Mouse (Mus musculus): Measurements from ENCODE around the gene Ano6. TPM values are rescaled to one million over a fixed set of nuclear protein-coding genes. Genes with fewer than 3 reads are reported as not detected.

The Ano6 gene
- polyA plus RNA-seq, 1 experiment = 63.1 TPM

DNA sequence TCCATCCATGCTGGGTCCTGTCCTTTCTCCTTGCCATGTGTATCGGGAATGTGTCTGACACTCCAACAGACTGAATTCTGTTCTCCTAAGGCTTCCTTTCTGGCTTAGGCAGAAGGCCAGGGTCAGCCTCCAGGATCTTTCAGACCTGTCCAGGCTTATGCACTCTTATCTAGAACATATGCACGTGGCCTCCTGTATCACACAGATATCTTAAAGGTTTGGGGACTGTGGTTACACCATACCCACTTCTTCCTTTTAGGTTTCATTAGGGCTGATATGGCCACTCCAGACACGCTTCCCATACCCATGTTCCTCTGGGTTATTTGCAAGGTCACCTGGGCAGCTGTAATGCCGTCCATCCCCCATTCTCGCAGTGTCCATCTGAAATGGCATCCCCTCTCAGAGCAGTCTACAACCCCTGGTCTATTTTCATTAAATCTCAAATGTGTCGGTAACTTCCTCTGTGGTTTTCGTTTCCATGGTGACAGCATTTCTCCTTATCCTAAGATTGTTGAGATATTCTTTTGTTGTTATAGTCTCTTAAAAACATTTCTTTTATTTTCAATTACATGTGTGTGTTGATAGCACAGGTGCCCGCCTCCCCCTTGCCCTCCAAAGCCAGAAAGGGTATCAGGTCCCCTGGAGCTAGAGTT lies 134.8 kb downstream of the Ano6 start:
- 79% methylated on average over 8 of the region's 8 CpGs for WGBS
- no peak overlapping the region for H3K4me3 ChIP-seq (replicated peaks; ENCODE audit: extremely low read depth, low read depth, low read length)
- no peak for DNase-seq
- no peak for TF ChIP-seq CTCF (IDR thresholded peaks at IDR 0.05; ENCODE audit: insufficient read depth, low read length)
- no peak for TF ChIP-seq POLR2A (IDR thresholded peaks at IDR 0.05; ENCODE audit: borderline replicate concordance, extremely low read depth, low read depth, low read length)
- no peaks in the 10 kb centered on the region for H3K4me1 ChIP-seq (ENCODE audit: control insufficient read depth, insufficient read depth, low read length)

GRCm38 (mm10) chr15:95929087-95929486 lies 138.4 kb downstream of the Ano6 start:
- TF ChIP-seq POLR2A (IDR thresholded peaks at IDR 0.05; ENCODE audit: borderline replicate concordance, extremely low read depth, low read depth, low read length) (no peak), CTCF (IDR thresholded peaks at IDR 0.05; ENCODE audit: insufficient read depth, low read length) (no peak)
- WGBS = 86% methylated on average over 6 of the region's 6 CpGs
- DNase-seq = no peak
- H3K4me3 ChIP-seq (replicated peaks; ENCODE audit: extremely low read depth, low read depth, low read length) = no peak overlapping the region
- peaks cover 4% of the 10 kb centered on the region for H3K4me1 ChIP-seq (ENCODE audit: control insufficient read depth, insufficient read depth, low read length)

GRCm38 (mm10) chr15:95931013-95931775 lies 140.6 kb downstream of the Ano6 start:
- no peak for TF ChIP-seq POLR2A (IDR thresholded peaks at IDR 0.05; ENCODE audit: borderline replicate concordance, extremely low read depth, low read depth, low read length)
- TF ChIP-seq CTCF (IDR thresholded peaks at IDR 0.05; ENCODE audit: insufficient read depth, low read length) = no peak
- no peak for DNase-seq
- 57% methylated on average over 16 of the region's 16 CpGs for WGBS

GRCm38 (mm10) chr15:95932358-95932757 lies 141.7 kb downstream of the Ano6 start:
- DNase-seq = peak; percentile 35
- 70% methylated on average over 5 of the region's 5 CpGs for WGBS

More at GRCm38 (mm10) chr15:95931013-95931775, 140.6 kb downstream of the Ano6 start:
- H3K4me1 ChIP-seq (ENCODE audit: control insufficient read depth, insufficient read depth, low read length) = peaks cover 4% of the 10 kb centered on the region
- no peak overlapping the region for H3K4me3 ChIP-seq (replicated peaks; ENCODE audit: extremely low read depth, low read depth, low read length)

GRCm38 (mm10) chr15:95935141-95935540 lies 144.5 kb downstream of the Ano6 start:
- TF ChIP-seq CTCF (IDR thresholded peaks at IDR 0.05; ENCODE audit: insufficient read depth, low read length) = no peak
- DNase-seq = no peak
- WGBS = 84% methylated on average over 11 of the region's 11 CpGs
- H3K4me1 ChIP-seq (ENCODE audit: control insufficient read depth, insufficient read depth, low read length) = peaks cover 4% of the 10 kb centered on the region
- H3K4me3 ChIP-seq (replicated peaks; ENCODE audit: extremely low read depth, low read depth, low read length) = no peak overlapping the region

More at GRCm38 (mm10) chr15:95932358-95932757, 141.7 kb downstream of the Ano6 start:
- no peak for TF ChIP-seq CTCF (IDR thresholded peaks at IDR 0.05; ENCODE audit: insufficient read depth, low read length)
- TF ChIP-seq POLR2A (IDR thresholded peaks at IDR 0.05; ENCODE audit: borderline replicate concordance, extremely low read depth, low read depth, low read length) = no peak
- H3K4me1 ChIP-seq (ENCODE audit: control insufficient read depth, insufficient read depth, low read length) = peaks cover 4% of the 10 kb centered on the region
- H3K4me3 ChIP-seq (replicated peaks; ENCODE audit: extremely low read depth, low read depth, low read length) = no peak overlapping the region

DNA sequence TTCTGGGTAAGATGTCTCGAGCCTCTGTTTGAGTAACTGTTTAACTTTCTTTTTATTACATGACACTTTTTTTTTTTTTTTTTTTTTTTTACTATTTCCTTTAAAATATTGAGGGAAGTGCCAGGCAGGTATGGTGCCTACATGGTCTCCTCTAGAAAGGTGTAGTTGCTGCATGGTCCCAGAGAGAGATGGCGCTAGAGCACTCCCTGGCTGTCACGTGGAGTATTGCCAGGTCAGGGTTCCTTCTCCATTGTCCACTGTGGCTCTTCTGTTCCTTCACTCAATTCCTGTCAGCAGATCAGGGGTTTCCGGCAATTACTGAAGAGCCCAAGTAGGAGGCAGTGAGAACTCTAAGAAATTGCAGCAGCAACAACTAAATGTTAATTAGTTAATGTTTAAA lies 152.8 kb downstream of the Ano6 start:
- no peaks in the 10 kb centered on the region for H3K4me1 ChIP-seq (ENCODE audit: control insufficient read depth, insufficient read depth, low read length)
- TF ChIP-seq POLR2A (IDR thresholded peaks at IDR 0.05; ENCODE audit: borderline replicate concordance, extremely low read depth, low read depth, low read length) = no peak
- peak; percentile 90 for TF ChIP-seq CTCF (IDR thresholded peaks at IDR 0.05; ENCODE audit: insufficient read depth, low read length)
- no peak overlapping the region for H3K4me3 ChIP-seq (replicated peaks; ENCODE audit: extremely low read depth, low read depth, low read length)
- DNase-seq = peak; percentile 27
- WGBS = 62% methylated on average over 4 of the region's 4 CpGs

- WGBS = 78% methylated on average over 6 of the region's 6 CpGs
- no peaks in the 10 kb centered on the region for H3K4me1 ChIP-seq (ENCODE audit: control insufficient read depth, insufficient read depth, low read length)
- H3K4me3 ChIP-seq (replicated peaks; ENCODE audit: extremely low read depth, low read depth, low read length) = no peak overlapping the region
- TF ChIP-seq CTCF (IDR thresholded peaks at IDR 0.05; ENCODE audit: insufficient read depth, low read length) (no peak), POLR2A (IDR thresholded peaks at IDR 0.05; ENCODE audit: borderline replicate concordance, extremely low read depth, low read depth, low read length) (no peak)
- DNase-seq = no peak
Observed at GRCm38 (mm10) chr15:95944299-95944698, 153.7 kb downstream of the Ano6 start.

GRCm38 (mm10) chr15:95945951-95946708 lies 155.5 kb downstream of the Ano6 start:
- no peak for DNase-seq
- Histone ChIP-seq H3K4me3 (replicated peaks; ENCODE audit: extremely low read depth, low read depth, low read length) (no peak overlapping the region), H3K4me1 (ENCODE audit: control insufficient read depth, insufficient read depth, low read length) (no peaks in the 10 kb centered on the region)
- WGBS = 76% methylated on average over 11 of the region's 11 CpGs
- TF ChIP-seq CTCF (IDR thresholded peaks at IDR 0.05; ENCODE audit: insufficient read depth, low read length) (no peak), POLR2A (IDR thresholded peaks at IDR 0.05; ENCODE audit: borderline replicate concordance, extremely low read depth, low read depth, low read length) (no peak)

DNA sequence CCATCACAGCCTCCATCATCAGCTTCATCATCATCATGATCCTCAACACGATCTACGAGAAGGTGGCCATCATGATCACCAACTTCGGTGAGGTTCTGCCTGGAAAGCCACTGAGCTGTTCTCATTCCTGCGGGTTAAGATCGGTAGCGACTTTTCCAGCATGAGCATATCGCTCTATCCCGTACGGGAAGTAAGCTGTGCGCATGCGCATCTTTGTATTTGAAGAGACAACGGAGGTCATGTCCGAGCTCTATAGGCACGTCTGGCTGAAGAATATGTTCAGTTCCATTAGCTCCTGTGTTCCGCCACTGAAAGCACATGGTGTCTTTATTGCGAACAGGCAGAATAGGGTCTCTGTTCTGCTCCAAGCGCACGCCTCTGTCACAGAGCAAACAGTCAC lies 157.8 kb downstream of the Ano6 start:
- H3K4me3 ChIP-seq (replicated peaks; ENCODE audit: extremely low read depth, low read depth, low read length) = no peak overlapping the region
- DNase-seq = no peak
- TF ChIP-seq POLR2A (IDR thresholded peaks at IDR 0.05; ENCODE audit: borderline replicate concordance, extremely low read depth, low read depth, low read length) (no peak), CTCF (IDR thresholded peaks at IDR 0.05; ENCODE audit: insufficient read depth, low read length) (no peak)
- 96% methylated on average over 18 of the region's 18 CpGs for WGBS
- no peaks in the 10 kb centered on the region for H3K4me1 ChIP-seq (ENCODE audit: control insufficient read depth, insufficient read depth, low read length)
